Mouse (Mus musculus) C2C12 (cell line): ENCODE results near the gene Ccnl1. TPM values are rescaled to one million over a fixed set of nuclear protein-coding genes. Genes with fewer than 3 reads are reported as not detected.

ENCODE experiments used
- H3K27me3 ChIP-seq: one replicate; pipeline ENCODE4 v1.6.1; 2011; ENCODE audit not compliant: control insufficient read depth, insufficient read depth, insufficient read length
- H3K36me3 ChIP-seq: one replicate; pipeline ENCODE4 v1.6.1; 2011; ENCODE audit not compliant: control insufficient read depth, insufficient read depth
- H3K4me3 ChIP-seq: one replicate; pipeline ENCODE4 v1.5.1; 2011; ENCODE audit warnings: mild to moderate bottlenecking, control low read depth; ENCODE audit not compliant: poor library complexity, insufficient read depth, severe bottlenecking
- H3K79me2 ChIP-seq: one replicate; pipeline ENCODE4 v1.6.1; 2011; ENCODE audit not compliant: control insufficient read depth, insufficient read depth
- H3K79me3 ChIP-seq: one replicate; pipeline ENCODE4 v1.6.1; 2011; ENCODE audit warnings: low read depth, control low read depth
- H3ac ChIP-seq: one replicate; pipeline ENCODE3; 2011; ENCODE audit warnings: low read depth; ENCODE audit not compliant: control insufficient read depth, insufficient read length
- CEBPB ChIP-seq: IDR thresholded peaks from one replicate; pipeline ENCODE4 v1.6.1; 2011; ENCODE audit warnings: low read depth, mild to moderate bottlenecking, control low read depth, moderate library complexity
- CTCF ChIP-seq: IDR thresholded peaks from one replicate; pipeline ENCODE4 v1.5.1; 2011; ENCODE audit not compliant: control insufficient read depth, insufficient read depth, insufficient read length
- FOSL1 ChIP-seq: IDR thresholded peaks from one replicate; pipeline ENCODE4 v1.8.0; 2011; ENCODE audit warnings: mild to moderate bottlenecking, low read length; ENCODE audit not compliant: poor library complexity, insufficient read depth, severe bottlenecking
- MAX ChIP-seq: IDR thresholded peaks from one replicate; pipeline ENCODE4 v1.6.1; 2011; ENCODE audit warnings: mild to moderate bottlenecking, control low read depth
- MYOD1 ChIP-seq: IDR thresholded peaks from one replicate; pipeline ENCODE4 v1.6.1; 2011; ENCODE audit warnings: low read depth; ENCODE audit not compliant: control insufficient read depth, insufficient read length
- MYOG ChIP-seq: IDR thresholded peaks from one replicate; pipeline ENCODE4 v1.6.1; 2011; ENCODE audit not compliant: control insufficient read depth, insufficient read length; ENCODE audit errors: extremely low read depth
- USF1 ChIP-seq: IDR thresholded peaks from one replicate; pipeline ENCODE4 v1.6.1; 2011; ENCODE audit warnings: low read depth, mild to moderate bottlenecking, control low read depth, moderate library complexity
- long read RNA-seq, 2 experiments: library from polyadenylated mRNA; unstranded; transcript quantifications; one replicate each; pipeline ENCODE4 v2.0.0; 2019 to 2020
- polyA plus RNA-seq: library from polyadenylated mRNA; unstranded; fragments of >200 nt; fragmentation: generic; extraction: Trizol; gene quantifications from one replicate; pipeline ENCODE4 v1.2.1, GENCODE M21; 2012; ENCODE audit warnings: missing spikeins

Gene Ccnl1
- 12.5 TPM for polyA plus RNA-seq
- long read RNA-seq, experiment 1, transcript Ccnl1-205 (12 exons, 1,981 nt) = minor isoform, 5 of 26 reads
- long read RNA-seq, experiment 1, transcript Ccnl1-201 (11 exons, 2,169 nt) = major isoform, 8 of 26 reads
- long read RNA-seq, experiment 1, partial matches to known transcripts = 7 of 26 reads
- long read RNA-seq, experiment 1, other reads (novel, unspliced or antisense) = 2 of 26 reads
- long read RNA-seq, experiment 2, transcript Ccnl1-205 (12 exons, 1,981 nt) = minor isoform, 18 of 108 reads
- long read RNA-seq, experiment 2, transcript Ccnl1-203 (12 exons, 2,229 nt) = minor isoform, 6 of 108 reads
- long read RNA-seq, experiment 2, transcript Ccnl1-201 (11 exons, 2,169 nt) = major isoform, 69 of 108 reads
- long read RNA-seq, experiment 2, partial matches to known transcripts = 4 of 108 reads
- long read RNA-seq, experiment 2, other reads (novel, unspliced or antisense) = 10 of 108 reads

DNA sequence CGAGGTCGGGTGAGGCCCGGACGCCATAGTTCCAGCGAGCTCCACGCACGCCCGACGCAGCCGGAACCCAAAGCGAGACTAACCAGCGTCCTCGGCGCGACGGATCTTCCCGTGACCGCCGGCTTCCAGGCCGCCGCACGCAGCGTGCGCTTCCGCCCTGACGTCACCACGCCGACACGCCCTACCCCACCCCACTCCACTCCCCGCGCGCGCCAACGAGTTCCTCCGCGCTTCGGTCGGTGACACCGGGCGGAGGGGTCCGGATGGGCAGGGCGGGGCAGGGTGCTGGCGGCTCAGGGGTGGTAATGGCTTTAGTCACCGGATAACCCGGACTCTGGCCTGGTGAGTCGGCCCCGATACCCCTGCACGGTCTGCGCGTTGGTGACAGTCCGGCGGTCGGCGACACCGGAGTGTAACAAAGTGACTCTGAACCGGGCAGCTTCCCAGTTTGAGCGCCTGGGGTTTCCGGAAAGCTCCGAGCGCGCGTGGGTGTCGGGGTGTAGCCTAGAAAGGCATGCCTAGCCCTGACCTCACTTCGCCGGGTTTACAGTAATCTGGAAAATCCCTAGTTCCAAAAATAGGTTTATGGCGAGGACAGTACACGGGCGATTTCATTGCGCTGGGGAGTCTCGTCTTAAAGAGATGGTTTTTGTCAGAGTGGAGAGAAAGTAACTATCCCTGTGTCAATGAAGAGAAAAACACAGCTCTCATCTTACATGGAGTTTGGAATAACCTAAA lies at the start of gene Ccnl1:
TSS of gene Ccnl1 (minus strand) at position 148 of the 738 bp plus-strand sequence.
- Histone ChIP-seq H3K79me2 (peaks cover 54% of the 10 kb centered on the region), H3ac (peak within 1 kb of the TSS; percentile 100), H3K27me3 (no peaks in the 10 kb centered on the region), H3K79me3 (peaks cover 41% of the 10 kb centered on the region), H3K4me3 (peak within 1 kb of the TSS; percentile 89), H3K36me3 (peaks cover 39% of the 10 kb centered on the region)
- TF ChIP-seq USF1 (no peak), CTCF (no peak), FOSL1 (no peak), MYOD1 (no peak), CEBPB (no peak), MAX (peak; percentile 41), MYOG (no peak)

DNA sequence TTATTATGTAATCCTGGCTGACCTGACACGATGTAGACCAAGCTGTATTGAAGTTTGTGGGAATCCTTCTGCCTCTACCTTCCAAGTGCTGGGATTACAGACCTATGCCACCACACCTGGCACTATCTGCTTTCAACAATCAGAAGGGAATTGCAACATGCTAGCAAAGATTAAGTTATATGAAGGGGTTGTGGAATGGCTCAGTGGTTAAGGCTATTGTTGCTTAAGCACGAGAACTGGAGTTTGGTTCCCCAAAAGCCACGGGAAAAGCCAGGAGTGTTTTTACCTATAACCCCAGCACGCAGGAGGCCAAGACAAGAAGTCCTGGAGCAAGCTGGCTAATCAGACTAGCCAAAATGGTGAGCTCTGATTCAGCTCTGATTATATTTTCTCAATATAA lies 46.9 kb upstream of the Ccnl1 start:
- Histone ChIP-seq H3K27me3 (no peaks in the 10 kb centered on the region), H3ac (no peak overlapping the region), H3K79me2 (no peaks in the 10 kb centered on the region), H3K79me3 (no peaks in the 10 kb centered on the region), H3K4me3 (no peak overlapping the region), H3K36me3 (no peaks in the 10 kb centered on the region)
- TF ChIP-seq MYOG = no peak
- TF ChIP-seq FOSL1 = no peak
- TF ChIP-seq MYOD1 = no peak
- TF ChIP-seq CEBPB = no peak
- TF ChIP-seq USF1 = no peak
- no peak for TF ChIP-seq CTCF
- TF ChIP-seq MAX = no peak

- H3K27me3 ChIP-seq = no peaks in the 10 kb centered on the region
- H3ac ChIP-seq = no peak overlapping the region
- H3K79me3 ChIP-seq = no peaks in the 10 kb centered on the region
- no peak overlapping the region for H3K4me3 ChIP-seq
- H3K79me2 ChIP-seq = no peaks in the 10 kb centered on the region
- no peak for TF ChIP-seq MYOG
- no peak for TF ChIP-seq USF1
- no peak for TF ChIP-seq CTCF
- no peak for TF ChIP-seq FOSL1
- TF ChIP-seq CEBPB = no peak
- no peak for TF ChIP-seq MAX
- no peak for TF ChIP-seq MYOD1
- H3K36me3 ChIP-seq = no peaks in the 10 kb centered on the region
These were observed 46.3 kb upstream of the Ccnl1 start for GRCm38 (mm10) chr3:66004220-66004951.

GRCm38 (mm10) chr3:66000400-66000799 lies 42.4 kb upstream of the Ccnl1 start:
- Histone ChIP-seq H3K36me3 (no peaks in the 10 kb centered on the region), H3ac (no peak overlapping the region), H3K79me3 (no peaks in the 10 kb centered on the region), H3K4me3 (no peak overlapping the region), H3K27me3 (no peaks in the 10 kb centered on the region), H3K79me2 (no peaks in the 10 kb centered on the region)
- TF ChIP-seq CEBPB = no peak

- TF ChIP-seq MYOD1 (no peak), FOSL1 (no peak), USF1 (no peak)
- Histone ChIP-seq H3K36me3 (no peaks in the 10 kb centered on the region), H3K27me3 (no peaks in the 10 kb centered on the region), H3K79me3 (no peaks in the 10 kb centered on the region), H3K4me3 (no peak overlapping the region), H3ac (no peak overlapping the region), H3K79me2 (no peaks in the 10 kb centered on the region)
These were observed 39.4 kb upstream of the Ccnl1 start for GRCm38 (mm10) chr3:65997360-65998008.
